Mouse (Mus musculus): ENCODE measurements at regions not wholly inside any gene's neighbourhood (a gene's known extent, or its start where the extent isn't known, plus 50 kb on each side); places are given as distances from the start of the nearest gene placed in this dataset.
A peak's percentile ranks its signal among the peaks of the same experiment; 100 is the strongest.

GRCm38 (mm10) chr1:121051496-121052119 lies 280.8 kb downstream of the Insig2 start:
- no peak for DNase-seq

GRCm38 (mm10) chr1:121052120-121052501 lies 280.3 kb downstream of the Insig2 start:
- no peak for DNase-seq

GRCm38 (mm10) chr1:121053692-121054091 lies 278.7 kb downstream of the Insig2 start:
- no peak for DNase-seq

DNA sequence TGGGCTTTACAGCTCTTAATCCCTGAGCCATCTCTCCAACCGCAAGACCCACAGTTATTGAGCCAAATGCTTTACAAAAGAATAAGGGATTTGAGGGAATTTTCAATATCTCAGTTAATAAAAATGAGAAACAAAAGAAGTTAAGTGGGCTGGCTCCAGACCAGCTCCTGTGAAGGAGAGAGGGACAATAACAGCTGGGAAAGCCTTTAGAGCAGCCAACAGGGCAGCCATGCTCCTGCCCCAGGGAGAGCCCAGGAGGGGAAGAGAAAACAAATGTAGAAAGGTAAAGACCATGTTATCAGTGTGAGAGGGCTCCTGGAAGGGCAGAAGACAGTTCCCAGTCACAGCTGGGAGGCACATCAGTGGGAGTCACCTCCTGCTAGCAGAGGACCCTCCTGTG lies 257.8 kb downstream of the Insig2 start:
- DNase-seq: no peak

DNA sequence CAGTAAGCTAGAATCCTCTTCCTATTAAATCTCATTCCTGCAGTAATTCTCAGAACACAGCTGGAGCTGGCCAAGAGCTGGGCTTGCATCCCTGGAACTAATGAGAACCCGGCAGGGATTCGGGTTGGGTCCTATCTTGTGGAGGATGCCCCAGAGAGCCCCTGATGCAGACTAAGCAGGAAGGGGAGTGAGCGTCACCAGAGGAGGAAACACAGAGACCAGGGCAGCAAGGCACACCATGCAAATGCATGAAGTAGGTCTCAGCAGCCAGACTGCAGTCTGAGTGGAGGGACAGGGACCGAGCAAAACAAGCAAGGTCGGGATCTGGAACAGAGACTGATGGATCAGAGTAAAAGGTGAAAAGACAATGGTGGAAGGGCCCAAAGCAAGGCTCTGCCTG lies 249.6 kb downstream of the Insig2 start:
- DNase-seq: no peak

DNA sequence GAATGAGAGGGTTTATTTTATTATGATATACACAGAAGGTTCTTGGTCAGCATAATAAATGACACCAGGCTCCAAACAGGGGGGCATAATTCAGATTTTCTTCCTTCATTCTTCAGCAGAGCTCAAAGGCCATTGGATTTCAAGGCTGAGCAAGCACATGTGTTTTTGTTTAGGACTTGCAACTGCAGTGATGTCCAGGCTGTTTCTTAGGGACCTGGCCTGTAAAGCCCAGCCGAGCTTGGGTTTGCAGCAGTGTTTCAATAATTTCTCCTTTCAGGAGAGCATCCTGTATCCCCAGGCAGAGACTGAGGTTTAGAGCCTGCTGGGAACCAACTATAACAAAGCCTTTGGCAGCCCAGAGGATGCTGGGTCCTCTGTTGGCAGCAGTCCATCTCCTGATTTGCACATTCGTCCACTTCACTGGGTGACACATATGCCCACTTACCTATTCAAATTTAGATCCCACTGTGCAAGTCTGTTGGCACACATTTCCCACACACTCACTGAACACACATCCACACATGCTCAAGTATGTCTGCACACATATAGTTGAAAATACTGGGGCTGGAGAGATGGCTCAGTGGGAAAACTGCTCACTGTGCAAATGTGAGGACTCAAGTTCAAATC lies 247.2 kb downstream of the Insig2 start:
- peak; percentile 33 for DNase-seq

DNA sequence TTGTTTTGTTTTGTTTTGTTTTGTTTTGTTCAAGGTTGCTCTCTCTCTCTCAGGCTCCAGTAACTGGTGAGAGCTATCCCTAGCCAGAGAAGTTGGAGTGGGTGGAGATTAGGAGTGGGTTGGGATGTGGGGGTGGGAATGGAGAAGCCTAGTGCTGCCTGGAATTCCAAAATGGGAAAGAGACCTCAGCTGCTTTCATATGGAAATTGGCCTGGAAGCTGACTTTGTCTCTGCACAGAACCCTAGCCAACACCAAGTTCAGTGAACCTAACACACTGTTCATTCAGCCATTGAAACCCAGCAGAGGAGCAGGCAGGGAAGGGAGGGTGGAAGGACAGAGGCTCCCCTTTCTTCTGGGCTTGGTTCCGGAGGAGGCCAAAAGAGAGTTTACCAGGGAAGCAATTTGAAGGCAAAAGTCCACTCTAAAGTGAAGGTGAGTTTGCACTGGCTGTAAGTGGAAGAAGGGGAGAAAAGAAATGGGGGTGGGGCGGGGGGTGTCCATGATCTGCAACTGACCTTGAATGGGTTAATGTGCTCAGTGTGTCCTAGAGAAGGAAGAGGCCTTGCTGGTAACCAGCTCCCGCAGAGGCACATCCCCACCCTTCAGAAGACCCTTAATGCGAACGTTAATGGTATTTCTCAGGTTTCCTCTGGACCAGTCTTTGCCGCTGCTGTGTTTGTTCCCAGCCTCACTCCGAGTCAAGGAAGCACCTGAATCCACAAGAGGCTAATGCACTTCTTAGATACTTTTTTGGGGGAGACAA lies 245.1 kb downstream of the Insig2 start:
- DNase-seq: no peak

- DNase-seq: no peak
Observed at GRCm38 (mm10) chr1:121090628-121091027, 241.8 kb downstream of the Insig2 start.

DNA sequence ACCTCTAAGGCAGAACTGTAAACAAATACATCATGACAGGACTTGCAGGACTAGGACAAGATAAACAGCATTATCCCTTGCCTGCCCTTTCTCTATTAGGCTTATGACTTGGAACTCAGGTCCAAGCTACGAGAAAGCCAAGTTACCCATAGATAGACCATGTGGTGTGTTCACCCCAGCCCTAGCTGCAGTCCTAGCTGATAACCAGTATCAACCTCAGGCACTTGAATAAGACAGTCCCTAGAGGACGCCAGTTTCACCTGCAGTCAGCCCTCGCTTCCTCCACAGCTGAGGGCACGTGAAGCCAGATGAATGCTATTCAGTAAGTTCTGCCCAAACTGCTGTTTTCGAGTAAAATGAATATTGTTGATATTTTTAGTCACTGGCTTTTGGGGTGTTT lies 239.5 kb downstream of the Insig2 start:
- DNase-seq: no peak

DNA sequence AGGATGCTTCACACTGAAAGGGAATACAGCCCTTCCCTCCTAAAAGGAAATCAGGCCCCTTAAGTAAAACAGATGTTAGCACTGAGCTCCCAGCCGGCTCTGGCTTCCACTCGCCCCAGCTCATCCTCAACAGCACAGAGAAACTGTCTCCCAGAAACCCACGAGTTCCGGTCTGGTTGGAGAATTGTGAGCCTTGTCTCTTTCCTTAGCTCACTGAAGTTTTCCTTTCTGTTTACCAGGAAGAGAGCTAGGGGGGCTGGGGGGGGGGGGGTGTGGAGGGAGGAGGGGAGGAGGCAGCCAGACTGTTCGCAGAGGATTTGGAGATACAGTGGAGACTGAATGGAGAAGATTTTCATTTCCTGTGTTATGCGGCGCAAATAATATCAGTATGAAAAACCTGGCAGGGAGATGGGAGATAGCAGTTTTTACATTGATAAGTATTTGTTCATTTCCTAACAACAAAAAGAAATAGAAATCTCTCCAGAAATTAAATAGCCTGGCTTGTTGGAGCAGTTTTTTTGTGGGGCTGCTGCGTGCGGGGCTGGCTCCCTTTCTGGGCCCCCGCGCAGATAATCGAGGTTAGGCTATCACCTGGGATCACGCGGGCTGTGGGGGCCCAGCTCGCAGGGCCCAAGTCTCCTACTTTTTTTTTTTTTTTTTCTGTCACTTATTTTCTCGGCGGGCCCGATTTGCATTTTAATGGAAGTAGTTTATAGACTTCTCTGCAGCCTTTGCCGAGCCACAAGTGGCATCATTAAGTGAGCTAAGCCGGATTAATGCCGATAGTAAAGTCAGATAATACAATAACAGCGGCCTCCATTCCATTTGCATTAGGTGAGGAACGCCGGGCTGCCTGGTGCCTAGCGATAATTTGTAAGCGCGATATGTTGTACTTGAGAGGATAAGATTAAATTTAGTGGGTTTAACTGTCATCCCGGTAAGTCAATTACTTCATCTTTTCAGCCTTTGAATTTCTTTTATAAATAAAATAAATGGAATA lies 235.5 kb downstream of the Insig2 start:
- no peak for DNase-seq

- DNase-seq: no peak
Observed at GRCm38 (mm10) chr1:121111776-121112344, 220.5 kb downstream of the Insig2 start.

- no peak for DNase-seq
Observed at GRCm38 (mm10) chr1:121112464-121112863, 219.9 kb downstream of the Insig2 start.

- no peak for DNase-seq
Observed at GRCm38 (mm10) chr1:121116626-121117025, 215.8 kb downstream of the Insig2 start.

GRCm38 (mm10) chr1:121123436-121123835 lies 209.0 kb downstream of the Insig2 start:
- DNase-seq: no peak

GRCm38 (mm10) chr1:121136284-121136683 lies 196.1 kb downstream of the Insig2 start:
- DNase-seq: no peak

DNA sequence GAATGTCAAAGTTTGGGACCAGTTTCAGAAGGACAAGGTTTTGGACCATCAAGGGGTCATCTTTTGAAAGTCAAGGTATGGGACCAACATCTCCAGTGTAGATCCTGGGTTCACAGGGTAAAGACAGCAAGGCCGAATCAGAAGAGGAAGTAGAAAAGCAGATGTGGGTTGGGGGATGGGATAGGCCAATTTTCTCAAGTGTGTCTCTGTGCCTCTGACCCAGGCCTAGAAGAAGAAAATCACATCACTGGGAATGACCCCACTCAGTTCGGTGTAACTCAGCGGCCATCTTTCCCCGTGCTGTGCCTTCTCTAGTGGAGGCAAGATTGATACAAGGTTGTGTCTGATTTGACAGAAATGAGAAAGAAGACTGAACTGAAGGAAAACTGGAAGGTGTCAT lies 195.5 kb downstream of the Insig2 start:
- DNase-seq: no peak

- no peak for DNase-seq
Observed at GRCm38 (mm10) chr1:121144981-121145380, 187.4 kb downstream of the Insig2 start.

GRCm38 (mm10) chr1:121153476-121153875 lies 178.9 kb downstream of the Insig2 start:
- no peak for DNase-seq

DNA sequence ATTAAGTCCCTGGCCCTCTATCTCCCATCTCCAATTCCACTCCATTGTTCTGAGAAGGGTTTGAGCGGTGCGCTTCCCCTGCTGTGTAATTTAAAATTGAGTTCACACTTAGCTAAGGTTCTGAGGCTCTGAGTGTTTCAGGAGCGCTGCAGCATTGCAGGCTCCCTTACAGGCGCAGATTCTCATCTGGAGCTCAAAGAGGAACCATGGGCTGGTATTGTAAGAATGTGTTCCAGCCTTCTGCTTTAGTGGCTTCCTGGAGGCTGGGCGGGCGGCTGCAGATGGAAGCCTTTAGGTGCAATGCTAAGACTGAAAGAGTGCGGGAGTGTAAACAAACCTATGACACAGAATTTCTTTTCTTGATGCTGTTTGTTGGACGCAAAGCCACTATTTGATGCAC lies 177.8 kb downstream of the Insig2 start:
- no peak for DNase-seq

- no peak for DNase-seq
Observed at GRCm38 (mm10) chr1:121168651-121169050, 163.7 kb downstream of the Insig2 start.

DNA sequence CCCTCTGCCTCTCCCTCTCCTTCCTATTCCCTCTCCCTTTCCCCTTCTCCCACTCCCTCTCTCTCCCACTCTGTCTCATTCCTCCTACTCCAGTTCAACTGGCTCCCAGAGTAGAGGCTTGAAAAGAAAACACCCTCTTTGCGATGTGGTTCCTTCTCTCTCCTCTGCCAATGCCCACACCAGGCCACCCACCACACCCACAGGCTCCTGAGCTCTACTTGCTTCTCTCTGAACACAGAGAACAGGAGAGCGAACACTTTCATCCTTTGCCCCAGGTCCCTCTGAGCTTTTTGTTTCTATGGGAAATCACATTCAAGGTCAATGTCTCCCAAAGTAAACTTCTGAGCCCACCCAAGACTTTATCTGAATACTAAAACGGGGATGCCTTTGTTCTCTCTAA lies 155.8 kb downstream of the Insig2 start:
- DNase-seq: no peak

GRCm38 (mm10) chr1:121177136-121177907 lies 155.1 kb downstream of the Insig2 start:
- no peak for DNase-seq
